Mouse (Mus musculus): ENCODE data around the gene Atp6v1g1. TPM values are rescaled to one million over a fixed set of nuclear protein-coding genes. Genes with fewer than 3 reads are reported as not detected.

The Atp6v1g1 gene
- total RNA-seq, 2 experiments from 2014 or later = 119 to 128 TPM

DNA sequence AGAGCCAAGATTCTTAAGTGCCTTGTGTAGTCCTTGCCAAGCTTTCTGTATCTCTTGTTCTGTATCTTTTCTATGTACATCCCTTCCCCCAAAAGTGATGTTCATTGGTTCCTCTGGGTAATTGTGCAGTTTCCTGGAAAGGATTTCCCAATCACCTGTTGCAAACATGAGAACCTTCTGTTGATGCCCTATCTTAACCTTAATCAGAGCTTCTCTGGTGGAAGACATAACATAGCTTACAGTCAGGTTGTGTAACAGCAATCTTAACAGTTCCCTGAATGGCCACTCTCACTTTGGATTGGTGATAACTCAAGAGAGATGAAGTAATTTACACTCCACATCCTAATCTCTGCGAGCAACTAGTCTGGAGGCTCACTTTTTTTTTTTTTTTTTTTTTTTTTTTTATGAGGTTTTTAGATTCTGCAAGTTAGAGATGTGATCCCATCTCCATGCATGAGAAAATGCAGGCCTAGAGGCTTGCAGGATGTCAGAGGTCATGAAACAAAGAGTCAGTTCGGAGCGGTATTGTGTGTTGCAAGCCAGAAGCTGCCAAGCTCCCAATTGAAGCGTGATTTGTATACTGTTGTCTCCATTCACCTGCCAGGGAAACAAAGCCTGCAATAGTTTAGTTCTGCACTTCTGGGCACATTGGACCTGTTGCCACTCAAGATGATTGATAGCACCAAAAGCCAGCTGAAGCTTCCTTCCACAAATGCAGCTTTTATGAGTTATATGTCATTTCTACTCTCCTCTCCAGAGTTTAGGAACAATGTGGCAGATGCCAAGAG lies 9.4 kb downstream of the Atp6v1g1 start:
- Histone ChIP-seq H3K4me3 (no peak overlapping the region), H3K27ac (no peak overlapping the region)
- DNase-seq (ENCODE audit: low spot score in 2 of 2) = no peak
- no peak for TF ChIP-seq CTCF (conservative IDR thresholded peaks at IDR 0.05)

DNA sequence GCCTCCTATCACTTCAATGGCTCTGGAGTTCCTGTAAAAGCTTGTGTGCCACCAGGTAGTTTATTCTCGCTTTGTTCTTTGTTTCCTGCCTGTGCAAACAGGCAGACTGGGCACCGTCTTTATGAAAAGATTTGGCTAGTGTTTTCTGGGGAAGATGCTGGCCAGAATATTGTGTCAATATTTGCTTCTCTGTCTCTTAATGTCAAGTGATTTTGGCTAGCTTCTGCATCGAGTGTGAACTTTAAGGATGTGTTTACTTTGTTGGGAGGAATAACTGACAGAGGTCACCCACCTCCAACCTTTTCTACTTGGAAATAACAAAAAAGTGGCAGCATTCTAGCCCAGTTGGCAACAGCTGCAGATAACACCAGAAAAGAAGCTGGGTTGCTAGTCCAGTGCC lies 10.0 kb downstream of the Atp6v1g1 start:
- DNase-seq (ENCODE audit: low spot score in 2 of 2) = no peak
- H3K27ac ChIP-seq = no peak overlapping the region
- no peak overlapping the region for H3K4me3 ChIP-seq
- TF ChIP-seq CTCF (conservative IDR thresholded peaks at IDR 0.05) = no peak

DNA sequence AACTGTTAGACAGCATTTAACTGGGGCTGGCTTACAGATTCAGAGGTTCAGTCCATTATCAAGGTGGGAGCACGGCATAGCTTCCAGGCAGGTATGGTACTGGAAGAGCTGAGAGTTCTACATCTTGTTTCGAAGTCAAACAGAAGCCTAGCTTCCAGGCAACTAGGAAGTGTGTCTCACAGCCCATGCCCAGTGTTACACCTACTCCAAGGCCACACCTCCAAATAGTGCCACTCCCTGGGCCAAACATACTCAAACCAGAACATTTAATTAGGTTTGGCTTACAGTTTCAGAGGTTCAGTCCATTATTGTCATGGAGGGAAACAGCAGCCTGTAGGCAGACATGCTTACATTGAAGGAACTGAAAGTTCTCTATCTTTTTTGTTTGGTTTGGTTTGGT lies 10.5 kb downstream of the Atp6v1g1 start:
- TF ChIP-seq CTCF (conservative IDR thresholded peaks at IDR 0.05) = no peak
- DNase-seq (ENCODE audit: low spot score in 2 of 2) = no peak
- Histone ChIP-seq H3K27ac (no peak overlapping the region), H3K4me3 (no peak overlapping the region)

- TF ChIP-seq CTCF (conservative IDR thresholded peaks at IDR 0.05) = no peak
- no peak overlapping the region for H3K27ac ChIP-seq
- DNase-seq (ENCODE audit: low spot score in 2 of 2) = no peak
- no peak overlapping the region for H3K4me3 ChIP-seq
These were observed 12.1 kb downstream of the Atp6v1g1 start for GRCm38 (mm10) chr4:63556665-63557064.

GRCm38 (mm10) chr4:63557124-63558059 lies 12.8 kb downstream of the Atp6v1g1 start:
- no peak for DNase-seq (ENCODE audit: low spot score in 2 of 2)
- H3K4me3 ChIP-seq = no peak overlapping the region
- no peak for TF ChIP-seq CTCF (conservative IDR thresholded peaks at IDR 0.05)
- H3K27ac ChIP-seq = peak overlapping the region; percentile 86; the same call in 1 of the 2 replicates

DNA sequence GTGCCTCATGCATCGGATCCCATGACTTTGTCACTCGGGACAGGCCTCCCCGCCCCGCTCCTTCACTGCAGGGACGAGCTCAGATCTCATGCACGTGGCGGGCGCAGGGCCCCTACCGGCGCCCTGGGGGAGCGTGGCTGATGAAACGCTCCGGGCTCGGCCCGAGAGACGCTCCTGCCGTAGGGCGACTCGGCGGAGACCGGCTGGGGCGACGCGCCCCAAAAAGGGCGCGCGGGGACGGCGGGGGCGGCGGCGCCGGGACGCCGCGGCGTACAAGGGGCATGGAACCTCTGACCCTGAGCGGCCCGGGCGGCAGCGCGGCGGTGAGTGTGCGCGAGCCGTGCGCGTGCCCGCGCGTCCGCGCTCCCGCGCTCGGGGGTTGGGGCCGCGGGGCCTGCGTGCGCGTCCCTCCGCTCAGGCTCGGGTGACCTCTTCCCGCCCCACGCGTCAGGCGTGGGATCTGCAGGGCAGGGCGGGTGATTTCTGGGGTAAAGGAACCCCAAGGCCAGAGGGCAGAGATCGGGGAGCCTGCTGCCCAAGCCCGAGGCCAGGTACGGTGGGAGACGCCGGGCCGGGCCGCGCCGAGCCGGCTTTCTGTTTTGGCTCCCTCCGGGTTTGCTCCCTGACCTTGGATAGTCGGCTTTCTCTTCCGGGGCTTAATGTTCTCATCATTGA lies 14.0 kb downstream of the Atp6v1g1 start, which contains the start of gene Tmem268:
Tmem268 (plus strand) TSS at position 375 of the 675 bp plus-strand sequence.
- peak in 1 of 2 experiments; percentile 58 for DNase-seq (ENCODE audit: low spot score in 2 of 2)
- Histone ChIP-seq H3K4me3 (peak within 1 kb of the TSS; percentile 84), H3K27ac (peak within 1 kb of the TSS; percentile 86)
- peak; percentile 63 for TF ChIP-seq CTCF (conservative IDR thresholded peaks at IDR 0.05)

DNA sequence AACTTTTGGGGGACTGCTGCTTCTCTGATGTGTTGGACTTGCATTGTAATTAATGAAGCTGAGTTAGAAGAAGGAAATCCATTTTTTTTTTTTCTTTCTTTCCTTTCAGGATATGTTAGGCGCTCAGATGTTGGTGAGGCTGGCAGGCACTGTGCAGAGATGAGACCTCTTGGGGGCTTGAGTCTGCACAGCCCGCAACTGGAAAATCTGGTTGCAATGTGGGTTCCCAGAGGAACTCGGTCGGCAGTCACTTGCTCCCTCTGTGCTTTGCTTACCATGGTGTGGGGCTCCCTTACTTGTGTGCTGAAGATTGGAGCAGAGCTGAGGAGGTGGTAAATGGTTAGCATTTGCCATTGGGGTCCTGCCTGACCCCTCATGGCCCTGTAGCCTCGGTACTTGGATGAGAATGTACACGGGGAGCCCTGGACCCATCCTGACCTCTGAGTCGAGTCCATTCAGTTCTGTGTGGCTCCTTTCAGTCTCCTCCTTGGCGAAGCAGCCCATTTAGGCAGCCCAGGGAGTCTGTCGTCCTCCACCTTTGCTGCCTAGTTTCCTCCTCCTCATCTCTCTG lies 14.6 kb downstream of the Atp6v1g1 start:
- H3K4me3 ChIP-seq = peak overlapping the region; percentile 84
- peak overlapping the region; percentile 86 for H3K27ac ChIP-seq
- DNase-seq (ENCODE audit: low spot score in 2 of 2) = no peak
- no peak for TF ChIP-seq CTCF (conservative IDR thresholded peaks at IDR 0.05)

GRCm38 (mm10) chr4:63560079-63560478 lies 15.5 kb downstream of the Atp6v1g1 start:
- no peak for DNase-seq (ENCODE audit: low spot score in 2 of 2)
- TF ChIP-seq CTCF (conservative IDR thresholded peaks at IDR 0.05) = no peak
- H3K27ac ChIP-seq = peak overlapping the region; percentile 86; the same call in 1 of the 2 replicates
- H3K4me3 ChIP-seq = no peak overlapping the region

DNA sequence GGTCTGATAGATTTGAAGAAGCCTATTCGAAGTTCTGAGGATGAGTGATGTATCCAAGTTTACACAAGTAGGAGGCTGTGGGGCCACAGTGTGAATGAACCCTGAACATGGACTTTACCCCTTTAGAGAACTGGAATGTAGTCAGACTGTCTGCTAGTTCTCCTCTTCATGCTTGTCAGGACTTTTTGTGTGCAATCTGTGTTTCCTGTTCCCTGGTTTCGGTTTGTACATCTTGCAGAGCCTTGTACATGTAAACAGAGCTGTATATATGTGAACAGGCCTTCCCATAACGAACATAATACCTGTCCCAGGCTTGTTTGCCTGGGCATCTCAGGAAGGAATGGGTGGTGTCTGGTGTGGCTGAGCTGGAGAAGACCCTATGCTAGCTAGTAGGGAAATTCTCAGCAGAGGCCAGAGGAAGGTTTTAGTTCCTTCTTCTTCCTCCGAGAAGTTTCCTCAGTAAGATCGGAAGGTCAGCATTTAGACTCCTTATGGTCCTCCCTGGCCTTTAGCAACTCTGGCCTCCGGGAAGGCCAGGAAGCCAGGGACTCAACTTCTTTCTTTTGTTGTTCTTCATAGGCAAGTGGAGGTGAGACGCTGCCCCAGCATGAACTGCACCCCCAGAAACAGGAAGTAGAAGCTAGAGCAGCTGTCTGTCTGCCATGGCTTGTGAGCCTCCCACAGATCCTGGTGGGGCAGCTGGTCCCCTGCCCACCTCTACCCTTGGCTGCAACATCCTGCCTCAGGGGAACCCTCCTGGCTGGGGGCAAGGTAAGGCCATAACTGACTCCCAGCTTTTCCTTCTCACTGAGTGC lies 17.5 kb downstream of the Atp6v1g1 start:
- DNase-seq (ENCODE audit: low spot score in 2 of 2) = no peak
- TF ChIP-seq CTCF (conservative IDR thresholded peaks at IDR 0.05) = no peak
- no peak overlapping the region for H3K4me3 ChIP-seq
- H3K27ac ChIP-seq = no peak overlapping the region

GRCm38 (mm10) chr4:63562742-63563141 lies 18.2 kb downstream of the Atp6v1g1 start:
- no peak for DNase-seq (ENCODE audit: low spot score in 2 of 2)
- no peak overlapping the region for H3K27ac ChIP-seq
- no peak overlapping the region for H3K4me3 ChIP-seq
- no peak for TF ChIP-seq CTCF (conservative IDR thresholded peaks at IDR 0.05)

DNA sequence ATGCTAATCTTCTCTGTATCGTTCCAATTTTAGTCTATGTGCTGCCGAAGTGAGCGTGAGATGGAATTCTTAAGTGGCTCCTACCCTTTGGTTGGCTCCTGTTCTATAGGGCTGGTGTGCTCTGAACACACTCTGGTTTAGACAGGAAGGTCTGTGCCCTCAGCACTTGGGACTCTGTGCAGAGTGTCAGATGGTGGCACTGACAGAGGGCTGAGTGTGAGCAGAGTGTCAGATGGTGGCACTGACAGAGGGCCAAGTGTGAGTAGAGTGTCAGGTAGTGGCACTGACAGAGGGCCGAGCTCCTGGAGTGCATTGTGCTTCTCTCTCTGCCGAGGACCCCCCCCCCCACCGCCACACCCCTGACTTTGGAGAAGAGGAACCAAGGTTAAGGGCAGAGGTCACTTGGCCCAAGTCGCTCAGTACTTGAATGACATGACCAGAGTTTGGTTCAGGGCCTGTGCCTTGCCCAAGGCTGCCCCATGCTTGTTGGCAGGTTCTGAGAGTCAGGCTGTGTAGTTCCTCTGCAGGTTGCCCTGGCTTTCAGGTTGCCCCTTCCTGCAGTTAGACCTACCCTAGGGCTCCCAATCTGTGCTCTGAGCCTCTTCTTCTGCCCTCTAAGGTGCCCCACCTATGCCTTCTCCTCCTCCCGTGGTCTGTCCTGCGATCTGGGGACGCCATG lies 23.3 kb downstream of the Atp6v1g1 start:
- Histone ChIP-seq H3K4me3 (no peak overlapping the region), H3K27ac (no peak overlapping the region)
- no peak for TF ChIP-seq CTCF (conservative IDR thresholded peaks at IDR 0.05)
- DNase-seq (ENCODE audit: low spot score in 2 of 2) = no peak

Data from layer of hippocampus, adult 2 months (tissue).